Mouse (Mus musculus) telencephalon, adult 2 months (tissue): ENCODE results near the gene Fth1.

Experiments
- DNase-seq: peaks from one replicate; pipeline ENCODE4 v3.0.0-alpha.2; 2011; ENCODE audit warnings: low read depth, low spot score

Fth1 gene

GRCm38 (mm10) chr19:10022414-10023303, 42.3 kb downstream of the Fth1 start:
- no peak for DNase-seq

GRCm38 (mm10) chr19:10023304-10023758, 42.9 kb downstream of the Fth1 start:
- no peak for DNase-seq

- DNase-seq = no peak
Observed at GRCm38 (mm10) chr19:10025169-10025875, 44.9 kb downstream of the Fth1 start.

GRCm38 (mm10) chr19:10029746-10030145, 49.3 kb downstream of the Fth1 start:
- DNase-seq = no peak

GRCm38 (mm10) chr19:10033211-10033973, 53.0 kb downstream of the Fth1 start:
- no peak for DNase-seq

- DNase-seq = no peak
Observed at GRCm38 (mm10) chr19:10034356-10034755, 54.0 kb downstream of the Fth1 start.
